ENCODE assay signal across 8 mouse cellular contexts in genomic region chr13:17837610-17838483, GRCm38 (mm10). TPM values are rescaled to one million over a fixed set of nuclear protein-coding genes. Genes with fewer than 3 reads are reported as not detected.
DNase-seq lines count a peak whose midpoint lies in the region; ATAC-seq lines count a peak whose summit lies in the region.

No protein-coding gene starts in this region.

- no peaks in the 10 kb centered on the region for H3K9me3 ChIP-seq in liver, embryonic 12.5 days (replicated peaks)
- no peaks in the 10 kb centered on the region for H3K9me3 ChIP-seq in hindbrain, embryonic 13.5 days
- H3K9me3 ChIP-seq in midbrain, embryonic 13.5 days = no peaks in the 10 kb centered on the region

- no peak overlapping the region for H3K4me2 ChIP-seq in liver, embryonic 12.5 days
- H3K4me2 ChIP-seq in hindbrain, embryonic 13.5 days = no peak overlapping the region
- H3K4me2 ChIP-seq in midbrain, embryonic 13.5 days (replicated peaks) = no peak overlapping the region

- no peak overlapping the region for H3K9ac ChIP-seq in liver, embryonic 12.5 days
- H3K9ac ChIP-seq in hindbrain, embryonic 13.5 days = no peak overlapping the region
- no peak overlapping the region for H3K9ac ChIP-seq in midbrain, embryonic 13.5 days (replicated peaks)

- no peaks in the 10 kb centered on the region for H3K27me3 ChIP-seq in liver, embryonic 12.5 days (replicated peaks)
- H3K27me3 ChIP-seq in hindbrain, embryonic 13.5 days = no peaks in the 10 kb centered on the region
- no peaks in the 10 kb centered on the region for H3K27me3 ChIP-seq in midbrain, embryonic 13.5 days

- intact Hi-C loops in left cerebral cortex, postnatal 14 days (cut with DNase I) = loop anchor here (1.0 to 10.0 kb wide), 3 partner anchors 104 to 867 kb away; partner anchors contain the start of gene Rala

- no peak overlapping the region for H3K27ac ChIP-seq in liver, embryonic 12.5 days
- H3K27ac ChIP-seq in hindbrain, embryonic 13.5 days = no peak overlapping the region
- no peak overlapping the region for H3K27ac ChIP-seq in midbrain, embryonic 13.5 days

- ATAC-seq in liver, embryonic 12.5 days = no peak
- ATAC-seq in hindbrain, embryonic 13.5 days (ENCODE audit: low FRiP score) = peak; percentile 57
- peak; percentile 73 for ATAC-seq in midbrain, embryonic 13.5 days

- no peaks in the 10 kb centered on the region for H3K4me1 ChIP-seq in liver, embryonic 12.5 days
- peaks cover 3% of the 10 kb centered on the region; the same call in 1 of the 2 replicates for H3K4me1 ChIP-seq in hindbrain, embryonic 13.5 days (replicated peaks)
- no peaks in the 10 kb centered on the region for H3K4me1 ChIP-seq in midbrain, embryonic 13.5 days (replicated peaks)

- H3K4me3 ChIP-seq in liver, embryonic 12.5 days = no peak overlapping the region
- H3K4me3 ChIP-seq in hindbrain, embryonic 13.5 days = no peak overlapping the region
- H3K4me3 ChIP-seq in midbrain, embryonic 13.5 days (replicated peaks) = no peak overlapping the region

- WGBS in liver, embryonic 12.5 days (ENCODE audit: insufficient replicate concordance) = 36% methylated on average over 16 of the region's 16 CpGs
- WGBS in hindbrain, embryonic 13.5 days = 45% methylated on average over 16 of the region's 16 CpGs
- WGBS in midbrain, embryonic 13.5 days = 49% methylated on average over 16 of the region's 16 CpGs

- no peaks in the 10 kb centered on the region for H3K36me3 ChIP-seq in liver, embryonic 12.5 days
- H3K36me3 ChIP-seq in hindbrain, embryonic 13.5 days = no peaks in the 10 kb centered on the region
- H3K36me3 ChIP-seq in midbrain, embryonic 13.5 days = no peaks in the 10 kb centered on the region

- DNase-seq in liver = peak; percentile 21
- peak; percentile 59 for DNase-seq in Muller cell, postnatal 12 days (ENCODE audit: inconsistent ontology term)
- peak; percentile 24 for DNase-seq in embryo, embryonic 11.5 days (ENCODE audit: low read depth, low spot score)
- peak; percentile 55 to 61 for DNase-seq in left cerebral cortex, postnatal 14 days (ENCODE audit: low spot score in 2 of 2)
- DNase-seq in urinary bladder, adult 2 months (ENCODE audit: low spot score) = no peak

RNA-seq across cellular contexts. Expression of gene Cdk13, which starts 33.0 kb away (rescaled TPM):
- polyA plus RNA-seq in liver, embryonic 12.5 days (2016; fragmentation: Nextera tagmentation; extraction: Ambion mirVana) = 11.1 and 15.5 TPM in 2 replicates
- 18.4 and 20.8 TPM in 2 replicates for polyA plus RNA-seq in hindbrain, embryonic 13.5 days (2015; fragmentation: Nextera tagmentation; extraction: Ambion mirVana)
- 10 to 100 TPM; 49.5 to 51.1 TPM for total RNA-seq in left cerebral cortex, postnatal 14 days (2021)
- polyA plus RNA-seq in midbrain, embryonic 13.5 days (2015; fragmentation: Nextera tagmentation; extraction: Ambion mirVana) = 17.4 and 18.9 TPM in 2 replicates
- 23.9 and 27.8 TPM in 2 replicates for polyA plus RNA-seq in urinary bladder, adult 2 months (2012; rRNA removed)
